Mouse (Mus musculus): ENCODE measurements around the gene Mrpl55.

The Mrpl55 gene

GRCm38 (mm10) chr11:59202081-59202995 lies at the start of gene Mrpl55:
Gene Mrpl55, plus strand, starts transcription at chr11:59202486.
- in situ Hi-C loops (cut with MboI; ENCODE audit: unreplicated experiment in 2 of 2), result loop anchor here in 1 of 2 experiments (25.0 kb wide), 1 partner anchor 890 kb away; the partner anchor contains the start of gene Zfp692

GRCm38 (mm10) chr11:59154220-59154619 lies 48.1 kb upstream of the Mrpl55 start:
- in situ Hi-C loops (cut with MboI; ENCODE audit: unreplicated experiment in 2 of 2), result no loop called here

- in situ Hi-C loops (cut with MboI; ENCODE audit: unreplicated experiment in 2 of 2), result no loop called here
Observed at GRCm38 (mm10) chr11:59155900-59156299, 46.4 kb upstream of the Mrpl55 start.

- in situ Hi-C loops (cut with MboI; ENCODE audit: unreplicated experiment in 2 of 2), result no loop called here
Observed at GRCm38 (mm10) chr11:59159099-59159498, 43.2 kb upstream of the Mrpl55 start.

- in situ Hi-C loops (cut with MboI; ENCODE audit: unreplicated experiment in 2 of 2), result no loop called here
Observed at GRCm38 (mm10) chr11:59159558-59159957, 42.7 kb upstream of the Mrpl55 start.

GRCm38 (mm10) chr11:59161398-59161797 lies 40.9 kb upstream of the Mrpl55 start:
- in situ Hi-C loops (cut with MboI; ENCODE audit: unreplicated experiment in 2 of 2), result no loop called here

- in situ Hi-C loops (cut with MboI; ENCODE audit: unreplicated experiment in 2 of 2), result no loop called here
Observed at GRCm38 (mm10) chr11:59162443-59163254, 39.6 kb upstream of the Mrpl55 start.

- in situ Hi-C loops (cut with MboI; ENCODE audit: unreplicated experiment in 2 of 2), result no loop called here
Observed at GRCm38 (mm10) chr11:59163255-59164236, 38.7 kb upstream of the Mrpl55 start, which contains the start of gene Iba57. Gene Iba57, minus strand, starts transcription at chr11:59163739.

- in situ Hi-C loops (cut with MboI; ENCODE audit: unreplicated experiment in 2 of 2), result no loop called here
Observed at GRCm38 (mm10) chr11:59164384-59164783, 37.9 kb upstream of the Mrpl55 start.

- in situ Hi-C loops (cut with MboI; ENCODE audit: unreplicated experiment in 2 of 2), result no loop called here
Observed at GRCm38 (mm10) chr11:59165616-59166241, 36.6 kb upstream of the Mrpl55 start.

GRCm38 (mm10) chr11:59169807-59170206 lies 32.5 kb upstream of the Mrpl55 start:
- in situ Hi-C loops (cut with MboI; ENCODE audit: unreplicated experiment in 2 of 2), result no loop called here

- in situ Hi-C loops (cut with MboI; ENCODE audit: unreplicated experiment in 2 of 2), result no loop called here
Observed at GRCm38 (mm10) chr11:59170549-59170948, 31.7 kb upstream of the Mrpl55 start.

- in situ Hi-C loops (cut with MboI; ENCODE audit: unreplicated experiment in 2 of 2), result no loop called here
Observed at GRCm38 (mm10) chr11:59174189-59174838, 28.0 kb upstream of the Mrpl55 start.

GRCm38 (mm10) chr11:59176475-59176874 lies 25.8 kb upstream of the Mrpl55 start:
- in situ Hi-C loops (cut with MboI; ENCODE audit: unreplicated experiment in 2 of 2), result no loop called here

GRCm38 (mm10) chr11:59176921-59177320 lies 25.4 kb upstream of the Mrpl55 start:
- in situ Hi-C loops (cut with MboI; ENCODE audit: unreplicated experiment in 2 of 2), result no loop called here

GRCm38 (mm10) chr11:59182864-59183331 lies 19.4 kb upstream of the Mrpl55 start, which contains the start of gene Gjc2:
Gene Gjc2, minus strand, starts transcription at chr11:59183213.
- in situ Hi-C loops (cut with MboI; ENCODE audit: unreplicated experiment in 2 of 2), result loop anchor here (5.0 to 10.0 kb wide), 3 partner anchors 81 to 218 kb away; no protein-coding TSS in a partner anchor

GRCm38 (mm10) chr11:59183821-59184220 lies 18.5 kb upstream of the Mrpl55 start:
- in situ Hi-C loops (cut with MboI; ENCODE audit: unreplicated experiment in 2 of 2), result loop anchor here (5.0 to 10.0 kb wide), 3 partner anchors 82 to 219 kb away; no protein-coding TSS in a partner anchor

- in situ Hi-C loops (cut with MboI; ENCODE audit: unreplicated experiment in 2 of 2), result loop anchor here (5.0 to 10.0 kb wide), 2 partner anchors 83 to 221 kb away; no protein-coding TSS in a partner anchor
Observed at GRCm38 (mm10) chr11:59185490-59185889, 16.8 kb upstream of the Mrpl55 start.
